13 mouse cellular contexts compared by ENCODE assay signal in genomic region chr7:90335755-90336194, GRCm38 (mm10). TPM values are rescaled to one million over a fixed set of nuclear protein-coding genes. Genes with fewer than 3 reads are reported as not detected.
DNase-seq lines count a peak whose midpoint lies in the region.
"Had no signal": no experiment of that assay in that cellular context is flagged by ENCODE, and none has a peak within 500 bp of the region (broad histone marks: within the 10 kb centered on the region; RNA-seq: fewer than 3 reads in every experiment).

No protein-coding gene starts in this region.

- peak; percentile 36 for DNase-seq in kidney, adult 11 months
- DNase-seq in kidney, postnatal 25 days, result no peak
- DNase-seq in R1 (ENCODE audit: low read depth, low spot score) (peak; percentile 24), adipocyte (ENCODE audit: low spot score) (no peak)
- DNase-seq in embryo, embryonic 11 days, result peak; percentile 30
- DNase-seq in kidney, postnatal 36 days, result peak; percentile 21 to 40
- DNase-seq in gastrocnemius, postnatal 4 days (ENCODE audit: low spot score in 2 of 2), result no peak
- no peak for DNase-seq in heart, adult 9 months (ENCODE audit: low spot score in 2 of 2)
- DNase-seq: B cell, adult 2 months; cerebellum, postnatal 14 days; gastrocnemius, postnatal 14 days; liver, embryonic 13.5 days; retina, postnatal 1 day had no signal

RNA-seq across cellular contexts. Expression of gene Sytl2, which starts 33.7 kb away (rescaled TPM):
- 100 to 1,000 TPM in 1 of 2 experiments, 10 to 100 TPM in 1; 91.1 to 101 TPM for total RNA-seq in gastrocnemius, postnatal 4 days (2021)

Comparison
In these comparisons a context has a peak if more than half of its experiments do, and no peak if none do; other contexts are left out.
1. DNase-seq: peak in kidney, adult 11 months (single experiment), R1 (single experiment), embryo, embryonic 11 days (single experiment) and kidney, postnatal 36 days (2 of 2); none in kidney, postnatal 25 days (0 of 2), adipocyte (single experiment), gastrocnemius, postnatal 4 days (0 of 2) and heart, adult 9 months (0 of 2).